Mouse (Mus musculus): Measurements from ENCODE around the gene Atp2b1. TPM values are rescaled to one million over a fixed set of nuclear protein-coding genes. Genes with fewer than 3 reads are reported as not detected.

Gene Atp2b1
- total and polyA plus RNA-seq, 3 experiments: 23.5 to 26.6 TPM; not detected in 1

GRCm38 (mm10) chr10:99012086-99012485 lies 97.9 kb downstream of the Atp2b1 start:
- TF ChIP-seq TAL1 (IDR thresholded peaks at IDR 0.05; ENCODE audit: low read length) (no peak), CHD1 (IDR thresholded peaks at IDR 0.05; ENCODE audit: low read depth, low read length) (no peak), POLR2AphosphoS5 (IDR thresholded peaks at IDR 0.05; ENCODE audit: borderline replicate concordance, low read depth, low read length) (no peak), E2F4 (IDR thresholded peaks at IDR 0.05; ENCODE audit: borderline replicate concordance, low read depth, low read length) (no peak), KAT2A (conservative IDR thresholded peaks at IDR 0.05; ENCODE audit: low read depth, low read length) (no peak), MAZ (IDR thresholded peaks at IDR 0.05; ENCODE audit: low read depth, low read length) (no peak), ZMIZ1 (IDR thresholded peaks at IDR 0.05; ENCODE audit: low read depth, low read length) (no peak), RCOR1 (IDR thresholded peaks at IDR 0.05; ENCODE audit: low read depth, low read length) (no peak), POLR2AphosphoS2 (IDR thresholded peaks at IDR 0.05; ENCODE audit: low read length) (no peak), USF1 (IDR thresholded peaks at IDR 0.05; ENCODE audit: low read depth, low read length) (no peak), POLR2A (IDR thresholded peaks at IDR 0.05; ENCODE audit: control insufficient read depth in 1 of 2, insufficient read depth in 1 of 2, low read depth in 1 of 2, low read length in 2 of 2, poor library complexity in 1 of 2) (no peak), ZNF384 (IDR thresholded peaks at IDR 0.05; ENCODE audit: low read depth, low read length) (no peak), TBP (IDR thresholded peaks at IDR 0.05; ENCODE audit: low read depth, low read length) (no peak), ZC3H11A (IDR thresholded peaks at IDR 0.05; ENCODE audit: low read depth, low read length) (no peak), MAX (IDR thresholded peaks at IDR 0.05; ENCODE audit: low read length) (no peak)
- no peaks in the 10 kb centered on the region for H3K4me1 ChIP-seq (ENCODE audit: control insufficient read depth in 1 of 2, insufficient read depth in 2 of 2, low read length in 2 of 2)
- H3K36me3 ChIP-seq (ENCODE audit: control insufficient read depth in 1 of 2, insufficient read depth in 2 of 2, low read length in 2 of 2): peaks cover 0 to 9% of the 10 kb centered on the region in 2 experiments; a peak in 2 of 4 replicates

GRCm38 (mm10) chr10:99014737-99015136 lies 100.5 kb downstream of the Atp2b1 start:
- no peaks in the 10 kb centered on the region for H3K79me2 ChIP-seq (ENCODE audit: control insufficient read depth, insufficient read depth, low read length, poor library complexity)
- DNase-seq (ENCODE audit: low read depth, low spot score): no peak
- no peak overlapping the region for H3K27ac ChIP-seq (ENCODE audit: control insufficient read depth, low read depth, low read length)
- no peak overlapping the region for H3K4me3 ChIP-seq (ENCODE audit: control insufficient read depth in 1 of 2, insufficient read depth in 1 of 2, low read depth in 2 of 2, low read length in 2 of 2)
- no peak overlapping the region for H3K9ac ChIP-seq (ENCODE audit: control insufficient read depth, low read depth, low read length, poor library complexity, severe bottlenecking)
- H3K27me3 ChIP-seq (ENCODE audit: control insufficient read depth in 1 of 2, insufficient read depth in 2 of 2, low read length in 2 of 2): no peaks in the 10 kb centered on the region
- TF ChIP-seq JUND (IDR thresholded peaks at IDR 0.05; ENCODE audit: low read depth, low read length): no peak
- no peak for TF ChIP-seq MAX (IDR thresholded peaks at IDR 0.05; ENCODE audit: low read length)
- TF ChIP-seq HCFC1 (IDR thresholded peaks at IDR 0.05; ENCODE audit: low read depth, low read length): no peak
- TF ChIP-seq POLR2AphosphoS5 (IDR thresholded peaks at IDR 0.05; ENCODE audit: borderline replicate concordance, low read depth, low read length): no peak
- no peak for TF ChIP-seq CHD2 (IDR thresholded peaks at IDR 0.05; ENCODE audit: low read length)
- TF ChIP-seq CHD1 (IDR thresholded peaks at IDR 0.05; ENCODE audit: low read depth, low read length): no peak
- no peak for TF ChIP-seq GATA1 (IDR thresholded peaks at IDR 0.05; ENCODE audit: low read depth, low read length)
- TF ChIP-seq E2F4 (IDR thresholded peaks at IDR 0.05; ENCODE audit: borderline replicate concordance, low read depth, low read length): no peak
- no peak for TF ChIP-seq UBTF (IDR thresholded peaks at IDR 0.05; ENCODE audit: borderline replicate concordance, insufficient read depth, low read depth, low read length)
- no peak for TF ChIP-seq GABPA (IDR thresholded peaks at IDR 0.05; ENCODE audit: low read depth, low read length)
- no peak for TF ChIP-seq ZC3H11A (IDR thresholded peaks at IDR 0.05; ENCODE audit: low read depth, low read length)
- TF ChIP-seq CTCF (IDR thresholded peaks at IDR 0.05 in 2 of 3, conservative IDR thresholded peaks at IDR 0.05 in 1 of 3; ENCODE audit: control insufficient read depth in 1 of 3, insufficient read depth in 1 of 3, low read depth in 2 of 3, low read length in 3 of 3, poor library complexity in 1 of 3, severe bottlenecking in 1 of 3): no peak
- TF ChIP-seq USF2 (IDR thresholded peaks at IDR 0.05; ENCODE audit: borderline replicate concordance in 1 of 2, insufficient read depth in 1 of 2, low read depth in 1 of 2, low read length in 2 of 2): no peak
- no peak for TF ChIP-seq USF1 (IDR thresholded peaks at IDR 0.05; ENCODE audit: low read depth, low read length)
- TF ChIP-seq NRF1 (IDR thresholded peaks at IDR 0.05; ENCODE audit: insufficient read depth, low read depth, low read length, poor library complexity, severe bottlenecking): no peak
- TF ChIP-seq ETS1 (IDR thresholded peaks at IDR 0.05; ENCODE audit: low read depth, low read length): no peak
- no peak for TF ChIP-seq TCF12 (IDR thresholded peaks at IDR 0.05; ENCODE audit: low read depth, low read length)
- no peak for TF ChIP-seq SIN3A (IDR thresholded peaks at IDR 0.05; ENCODE audit: low read length)
- TF ChIP-seq RAD21 (IDR thresholded peaks at IDR 0.05; ENCODE audit: low read depth, low read length): no peak
- H3K9me3 ChIP-seq (replicated peaks; ENCODE audit: insufficient read depth, low read length): no peaks in the 10 kb centered on the region
- no peaks in the 10 kb centered on the region for H3K4me1 ChIP-seq (ENCODE audit: control insufficient read depth in 1 of 2, insufficient read depth in 2 of 2, low read length in 2 of 2)
- H3K36me3 ChIP-seq (ENCODE audit: control insufficient read depth in 1 of 2, insufficient read depth in 2 of 2, low read length in 2 of 2): peaks cover 0 to 11% of the 10 kb centered on the region in 2 experiments; a peak in 2 of 4 replicates

More at GRCm38 (mm10) chr10:99012086-99012485, 97.9 kb downstream of the Atp2b1 start:
- no peak overlapping the region for H3K4me3 ChIP-seq (ENCODE audit: control insufficient read depth in 1 of 2, insufficient read depth in 1 of 2, low read depth in 2 of 2, low read length in 2 of 2)
- H3K9me3 ChIP-seq (replicated peaks; ENCODE audit: insufficient read depth, low read length): no peaks in the 10 kb centered on the region
- no peak overlapping the region for H3K27ac ChIP-seq (ENCODE audit: control insufficient read depth, low read depth, low read length)
- H3K27me3 ChIP-seq (ENCODE audit: control insufficient read depth in 1 of 2, insufficient read depth in 2 of 2, low read length in 2 of 2): no peaks in the 10 kb centered on the region
- H3K9ac ChIP-seq (ENCODE audit: control insufficient read depth, low read depth, low read length, poor library complexity, severe bottlenecking): no peak overlapping the region
- DNase-seq (ENCODE audit: low read depth, low spot score): no peak
- H3K79me2 ChIP-seq (ENCODE audit: control insufficient read depth, insufficient read depth, low read length, poor library complexity): no peaks in the 10 kb centered on the region
